Mouse (Mus musculus) olfactory bulb, adult 2 months (tissue): ENCODE results near the gene Tmem8b.

Experiments
- CTCF ChIP-seq: fragments of 200-500 bp; IDR thresholded peaks from 2 replicates; pipeline ENCODE4 v1.5.1; 2012; ENCODE audit warnings: low read depth, mild to moderate bottlenecking, low read length, moderate library complexity; ENCODE audit not compliant: insufficient read depth
- POLR2A ChIP-seq: fragments of 200-500 bp; IDR thresholded peaks from 2 replicates; pipeline ENCODE4 v1.6.1; 2012; ENCODE audit warnings: mild to moderate bottlenecking, low read depth, low read length, moderate library complexity; ENCODE audit not compliant: insufficient read depth

GRCm38 (mm10) chr4:43630671-43631045, 38.1 kb upstream of the Tmem8b start:
- TF ChIP-seq POLR2A (no peak), CTCF (no peak)
